Mouse (Mus musculus) heart, embryonic 16.5 days (tissue): ENCODE data around the gene Defb6. TPM values are rescaled to one million over a fixed set of nuclear protein-coding genes. Genes with fewer than 3 reads are reported as not detected.

Experiments used
- ATAC-seq: fragments of 200-750 bp; cut with Nextera tagmentation; replicated peaks from 2 replicates; pipeline ENCODE4 v1.8.0; 2017; ENCODE audit warnings: moderate number of reproducible peaks; ENCODE audit not compliant: insufficient read depth, low FRiP score; ENCODE audit errors: extremely low read depth
- H3K27ac ChIP-seq: fragments of 300-500 bp; sonication (generic); 2 replicates; pipeline ENCODE4 v1.5.1; 2014; ENCODE audit warnings: mild to moderate bottlenecking, low read length, control low read depth, moderate library complexity
- H3K27me3 ChIP-seq: fragments of 300-500 bp; sonication (generic); 2 replicates; pipeline ENCODE4 v1.6.1; 2014; ENCODE audit warnings: low read length, mixed read lengths; ENCODE audit not compliant: control insufficient read depth, insufficient read depth
- H3K36me3 ChIP-seq: fragments of 300-500 bp; sonication (generic); 2 replicates; pipeline ENCODE4 v1.6.1; 2014; ENCODE audit not compliant: control insufficient read depth, insufficient read depth
- H3K4me1 ChIP-seq: fragments of 300-500 bp; sonication (generic); 2 replicates; pipeline ENCODE4 v1.6.1; 2014; ENCODE audit warnings: low read length, mixed read lengths; ENCODE audit not compliant: control insufficient read depth, insufficient read depth
- H3K4me2 ChIP-seq: fragments of 300-500 bp; sonication (generic); 2 replicates; pipeline ENCODE4 v1.6.1; 2014; ENCODE audit warnings: low read depth, mild to moderate bottlenecking, control low read depth, low read length
- H3K4me3 ChIP-seq: fragments of 300-500 bp; sonication (generic); 2 replicates; pipeline ENCODE4 v1.5.1; 2014; ENCODE audit warnings: mild to moderate bottlenecking, control low read depth, low read length
- H3K9ac ChIP-seq: fragments of 300-500 bp; sonication (generic); 2 replicates; pipeline ENCODE4 v1.6.1; 2014; ENCODE audit warnings: low read length, control low read depth
- H3K9me3 ChIP-seq: fragments of 300-500 bp; sonication (generic); replicated peaks from 2 replicates; pipeline ENCODE4 v1.6.1; 2016; ENCODE audit warnings: low read length; ENCODE audit not compliant: control insufficient read depth
- WGBS: fragments of 180-500 bp; shearing (Covaris S2); extraction: QIAGEN DNeasy Blood & Tissue Kit; methylation state at CpG from one replicate; pipeline ENCODE4 v1.1.7; 2014; 5-methylcytosine and 5-hydroxymethylcytosine counted together
- polyA plus RNA-seq: library from polyadenylated mRNA; unstranded; fragments of >200 nt; fragmentation: Nextera tagmentation; extraction: Ambion mirVana; gene quantifications from 2 replicates; pipeline ENCODE4 v1.2.1, GENCODE M21; 2015

The Defb6 gene
- polyA plus RNA-seq, result not detected in 2 replicates

DNA sequence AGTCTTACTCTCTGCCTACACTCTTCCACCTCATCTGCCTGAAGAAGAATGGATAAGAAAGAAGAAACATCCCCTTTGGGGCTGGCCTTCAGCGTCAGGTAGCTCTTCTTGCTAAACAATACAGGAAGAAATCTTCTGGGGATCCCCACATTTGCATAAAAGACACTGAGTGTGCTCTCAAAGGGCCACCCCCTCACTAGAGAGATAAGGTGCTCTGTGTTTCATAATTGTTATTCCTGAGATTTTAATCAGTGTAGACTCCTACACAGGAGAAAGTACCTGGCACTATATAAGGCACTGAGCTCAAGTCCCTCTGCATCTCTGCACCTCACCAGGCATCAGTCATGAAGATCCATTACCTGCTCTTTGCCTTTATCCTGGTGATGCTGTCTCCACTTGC, at the start of gene Defb6:
Gene Defb6, plus strand, starts transcription at position 318 of the 400 bp plus-strand sequence.
- WGBS, result 59% methylated on average over 1 of the region's 1 CpGs
- Histone ChIP-seq H3K36me3 (no peaks in the 10 kb centered on the region), H3K27ac (no peak within 1 kb of the TSS), H3K4me1 (no peaks in the 10 kb centered on the region), H3K4me3 (no peak within 1 kb of the TSS), H3K9ac (no peak within 1 kb of the TSS), H3K4me2 (no peak within 1 kb of the TSS), H3K27me3 (no peaks in the 10 kb centered on the region), H3K9me3 (no peaks in the 10 kb centered on the region)
- ATAC-seq, result no peak

DNA sequence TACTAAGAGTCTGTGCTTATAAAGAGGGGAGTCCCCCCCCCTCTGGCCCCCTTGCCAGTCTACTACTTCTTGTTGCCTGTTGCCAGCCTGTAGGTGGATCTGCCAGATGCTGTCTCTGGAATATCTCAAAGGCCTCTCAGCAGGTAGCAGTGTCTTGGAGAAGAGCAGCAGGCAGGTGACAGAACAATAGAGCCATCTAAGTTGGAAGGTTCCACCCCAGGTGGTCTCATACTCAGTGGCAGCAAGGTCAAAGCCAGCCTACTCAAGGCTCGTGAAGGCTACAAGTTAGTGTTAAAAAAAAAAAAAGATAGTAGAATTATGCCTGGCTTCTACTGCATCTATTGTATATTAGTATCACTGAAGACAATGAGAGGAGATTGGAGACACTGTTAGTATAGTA, 12.8 kb downstream of the Defb6 start:
- Histone ChIP-seq H3K4me1 (no peaks in the 10 kb centered on the region), H3K36me3 (no peaks in the 10 kb centered on the region), H3K9me3 (no peaks in the 10 kb centered on the region), H3K27ac (no peak overlapping the region), H3K27me3 (no peaks in the 10 kb centered on the region), H3K4me2 (no peak overlapping the region), H3K9ac (no peak overlapping the region), H3K4me3 (no peak overlapping the region)
- no peak for ATAC-seq
- 69% methylated on average over 1 of the region's 1 CpGs for WGBS

DNA sequence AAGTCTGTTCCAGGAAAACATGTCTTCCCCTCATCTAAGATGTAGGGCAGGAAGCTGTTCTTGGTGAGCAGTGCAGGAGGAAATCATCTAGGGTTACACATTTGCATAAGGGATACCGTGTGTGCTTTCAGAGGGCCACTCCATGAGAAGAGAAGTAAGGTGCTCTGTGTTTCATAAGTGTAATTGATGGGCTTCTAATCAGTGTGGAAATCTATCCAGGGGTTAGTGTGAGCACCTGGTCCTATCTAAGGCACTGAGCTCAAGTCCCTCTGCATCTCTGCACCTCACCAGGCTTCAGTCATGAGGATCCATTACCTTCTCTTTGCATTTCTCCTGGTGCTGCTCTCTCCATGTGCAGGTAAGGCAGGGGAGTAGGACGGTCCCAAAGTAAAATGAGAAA, 14.3 kb downstream of the Defb6 start, which contains the start of gene Defb46:
Gene Defb46, plus strand, starts transcription at position 301 of the 400 bp plus-strand sequence.
- no peak for ATAC-seq
- 71% methylated on average over 2 of the region's 2 CpGs for WGBS
- Histone ChIP-seq H3K4me1 (no peaks in the 10 kb centered on the region), H3K4me2 (no peak within 1 kb of the TSS), H3K27ac (no peak within 1 kb of the TSS), H3K4me3 (no peak within 1 kb of the TSS), H3K27me3 (no peaks in the 10 kb centered on the region), H3K9me3 (no peaks in the 10 kb centered on the region; the same call in 1 of the 2 replicates), H3K9ac (no peak within 1 kb of the TSS), H3K36me3 (no peaks in the 10 kb centered on the region)

DNA sequence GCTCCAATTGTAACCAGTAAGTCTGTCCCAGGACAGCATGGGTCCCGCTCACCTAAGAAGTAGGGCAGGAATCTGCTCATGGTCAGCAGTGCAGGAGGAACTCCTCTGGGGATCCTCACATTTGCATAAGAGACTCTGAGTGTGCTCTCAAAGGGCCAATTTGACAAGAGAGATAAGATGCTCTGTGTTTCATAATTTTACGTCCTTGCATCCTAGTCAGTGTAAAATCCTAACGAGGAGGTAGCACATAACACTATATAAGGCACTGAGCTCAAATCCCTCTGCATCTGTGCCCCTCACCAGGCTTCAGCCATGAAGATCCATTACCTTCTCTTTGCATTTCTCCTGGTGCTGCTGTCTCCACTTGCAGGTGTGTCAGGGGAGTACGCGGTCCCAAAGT, 22.0 kb downstream of the Defb6 start, which contains the start of gene Defb5:
Gene Defb5, plus strand, starts transcription at position 301 of the 400 bp plus-strand sequence.
- H3K4me2 ChIP-seq, result no peak within 1 kb of the TSS
- no peak within 1 kb of the TSS for H3K27ac ChIP-seq
- H3K36me3 ChIP-seq, result no peaks in the 10 kb centered on the region
- no peak for ATAC-seq
- no peaks in the 10 kb centered on the region for H3K27me3 ChIP-seq
- no peak within 1 kb of the TSS for H3K9ac ChIP-seq
- 82% methylated on average over 5 of the region's 5 CpGs for WGBS
- no peak within 1 kb of the TSS for H3K4me3 ChIP-seq
- no peaks in the 10 kb centered on the region for H3K4me1 ChIP-seq
- no peaks in the 10 kb centered on the region; the same call in 1 of the 2 replicates for H3K9me3 ChIP-seq

DNA sequence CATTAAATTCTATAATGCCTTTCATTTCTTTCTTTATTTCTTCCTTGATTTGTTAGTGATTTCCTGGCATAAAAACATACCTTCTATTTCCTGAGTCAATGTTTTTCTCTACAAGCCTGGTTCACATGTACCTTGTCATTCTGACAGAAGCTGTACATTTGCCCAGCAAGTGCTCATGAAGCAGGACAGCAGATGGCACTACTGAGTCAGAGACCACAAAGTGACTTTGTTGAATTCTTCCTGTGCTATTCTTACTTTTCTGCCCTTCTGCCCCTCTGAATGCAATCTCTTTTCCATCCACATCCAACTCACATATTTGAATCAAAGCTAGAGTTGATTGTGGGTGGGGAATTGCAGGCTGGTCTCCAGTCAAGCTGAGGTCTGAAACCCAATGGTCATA, 32.9 kb downstream of the Defb6 start:
- no peaks in the 10 kb centered on the region for H3K4me1 ChIP-seq
- peaks cover 2% of the 10 kb centered on the region; the same call in 1 of the 2 replicates for H3K9me3 ChIP-seq
- no peak overlapping the region for H3K9ac ChIP-seq
- H3K36me3 ChIP-seq, result no peaks in the 10 kb centered on the region
- no peaks in the 10 kb centered on the region for H3K27me3 ChIP-seq
- no peak overlapping the region for H3K4me2 ChIP-seq
- ATAC-seq, result no peak
- no peak overlapping the region for H3K4me3 ChIP-seq
- H3K27ac ChIP-seq, result no peak overlapping the region

DNA sequence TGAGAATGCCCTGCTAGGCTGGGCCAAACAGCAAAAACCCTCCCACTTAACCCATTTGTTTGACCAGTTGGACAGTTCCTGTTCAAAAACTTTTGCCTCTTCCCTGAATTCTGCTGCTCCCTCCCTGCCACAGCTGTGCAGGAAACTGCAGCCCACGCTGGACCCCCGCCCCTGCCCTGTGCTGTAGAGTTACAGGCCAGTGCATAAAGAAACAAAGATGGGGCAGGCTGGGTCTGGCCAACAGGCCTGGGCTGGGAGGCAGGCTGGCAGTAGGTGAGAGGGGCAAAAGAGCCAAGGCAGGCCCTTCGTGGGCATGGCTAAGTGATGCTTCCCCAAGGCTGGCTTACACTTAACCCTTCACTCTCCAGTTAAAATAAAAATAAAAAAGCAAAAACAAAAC, 34.4 kb downstream of the Defb6 start:
- Histone ChIP-seq H3K4me2 (no peak overlapping the region), H3K9ac (no peak overlapping the region), H3K27ac (no peak overlapping the region), H3K36me3 (no peaks in the 10 kb centered on the region), H3K9me3 (0 out of 2 replicates have a peak, but pooled peaks cover 2% of the 10 kb centered on the region), H3K27me3 (no peaks in the 10 kb centered on the region), H3K4me1 (no peaks in the 10 kb centered on the region), H3K4me3 (no peak overlapping the region)
- 26% methylated on average over 3 of the region's 3 CpGs for WGBS
- ATAC-seq, result no peak

Other genes starting within 250 kb of the Defb6 start
- not detected in 2 replicates for gene Defb40, start 247.2 kb upstream of the Defb6 start, polyA plus RNA-seq
- not detected in 2 replicates for gene Defb37, start 234.4 kb upstream of the Defb6 start, polyA plus RNA-seq
- gene Defb38, start 198.9 kb upstream of the Defb6 start, polyA plus RNA-seq, result not detected in 2 replicates
- not detected in 2 replicates for gene Defb39, start 160.7 kb upstream of the Defb6 start, polyA plus RNA-seq
- gene Defb12, start 110.6 kb upstream of the Defb6 start, polyA plus RNA-seq, result not detected in 2 replicates
- not detected in 2 replicates for gene Defb34, start 101.7 kb upstream of the Defb6 start, polyA plus RNA-seq
- not detected in 2 replicates for gene Gm45826, start 84.7 kb upstream of the Defb6 start, polyA plus RNA-seq
- not detected in 2 replicates for gene Defb14, start 31.1 kb upstream of the Defb6 start, polyA plus RNA-seq
- gene Defb4, start 26.8 kb upstream of the Defb6 start, polyA plus RNA-seq, result not detected in 2 replicates
- gene Defb46, start 14.4 kb downstream of the Defb6 start, polyA plus RNA-seq, result not detected in 2 replicates
- gene Defb5, start 22.1 kb downstream of the Defb6 start, polyA plus RNA-seq, result not detected in 2 replicates
- not detected in 2 replicates for gene Defb3, start 67.9 kb downstream of the Defb6 start, polyA plus RNA-seq
- gene Defb8, start 222.1 kb downstream of the Defb6 start, polyA plus RNA-seq, result not detected in 2 replicates